Mouse (Mus musculus): ENCODE results near the gene Raly.
A peak's percentile ranks its signal among the peaks of the same experiment; 100 is the strongest.
"Not testable (repeated sequence)": the region's sequence is repeated elsewhere in the genome, so short reads cannot be mapped to it uniquely, and the experiment has no call there.

- TF ChIP-seq MXI1 (IDR thresholded peaks at IDR 0.05; ENCODE audit: low read depth, low read length); KAT2A (IDR thresholded peaks at IDR 0.05; ENCODE audit: insufficient replicate concordance, low read length): not testable (repeated sequence)
- peak in 1 of 2 experiments; percentile 65; a peak in 2 of 4 replicates for TF ChIP-seq CTCF (conservative IDR thresholded peaks at IDR 0.05 in 1 of 2, IDR thresholded peaks at IDR 0.05 in 1 of 2; ENCODE audit: low read depth in 2 of 2, low read length in 2 of 2)
These were observed 117.3 kb downstream of the Raly start for GRCm38 (mm10) chr2:154908223-154908622.
